Mouse (Mus musculus) liver, postnatal 0 days (tissue): Measurements from ENCODE around the gene Tapbp.
A peak's percentile ranks its signal among the peaks of the same experiment; 100 is the strongest.

Source experiments
- CTCF ChIP-seq: sonication (generic); IDR thresholded peaks from 2 replicates; pipeline ENCODE4 v1.5.1; 2016; ENCODE audit warnings: antibody characterized with exemption, low read depth
- EP300 ChIP-seq: IDR thresholded peaks from 2 replicates; pipeline ENCODE4 v1.6.1; 2016; ENCODE audit warnings: antibody characterized with exemption, low read depth, mild to moderate bottlenecking

DNA sequence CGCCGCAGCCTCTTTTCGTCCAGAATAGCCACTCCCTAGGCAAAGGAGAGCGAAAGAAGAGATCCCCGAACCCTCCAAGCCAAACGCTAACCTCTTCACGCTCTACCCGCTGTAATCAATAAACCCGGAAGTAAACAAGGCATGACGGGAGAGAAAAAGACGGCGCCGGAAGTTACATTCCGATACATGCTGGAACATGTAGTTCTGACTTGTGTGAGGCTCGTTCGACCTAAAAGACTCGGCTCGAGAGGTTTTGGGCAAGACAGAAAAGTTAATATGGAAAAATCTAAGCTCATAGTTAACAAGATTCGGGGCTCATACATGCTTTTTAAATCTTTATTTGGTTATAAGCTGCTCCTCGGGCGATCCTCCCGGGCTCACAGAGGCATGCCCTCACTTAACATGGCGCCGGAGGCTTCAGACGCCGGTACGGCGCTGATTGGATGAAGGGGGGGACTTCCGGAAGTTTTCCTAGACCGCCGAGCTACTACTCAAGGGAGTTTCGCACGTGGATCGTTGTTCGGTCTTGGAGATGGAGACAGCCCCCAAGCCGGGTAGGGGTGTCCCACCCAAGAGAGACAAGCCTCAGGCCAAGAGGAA is 24.6 kb downstream of the Tapbp start, which contains the start of the genes Pfdn6 and Wdr46:
- no peak for TF ChIP-seq CTCF
- TF ChIP-seq EP300: peak; percentile 67; the same call in 1 of the 2 replicates
